Mouse (Mus musculus): ENCODE measurements around the gene Mdh2. TPM values are rescaled to one million over a fixed set of nuclear protein-coding genes. Genes with fewer than 3 reads are reported as not detected.

The Mdh2 gene
- polyA plus RNA-seq, 1 experiment from 2014 or later: 302 TPM

DNA sequence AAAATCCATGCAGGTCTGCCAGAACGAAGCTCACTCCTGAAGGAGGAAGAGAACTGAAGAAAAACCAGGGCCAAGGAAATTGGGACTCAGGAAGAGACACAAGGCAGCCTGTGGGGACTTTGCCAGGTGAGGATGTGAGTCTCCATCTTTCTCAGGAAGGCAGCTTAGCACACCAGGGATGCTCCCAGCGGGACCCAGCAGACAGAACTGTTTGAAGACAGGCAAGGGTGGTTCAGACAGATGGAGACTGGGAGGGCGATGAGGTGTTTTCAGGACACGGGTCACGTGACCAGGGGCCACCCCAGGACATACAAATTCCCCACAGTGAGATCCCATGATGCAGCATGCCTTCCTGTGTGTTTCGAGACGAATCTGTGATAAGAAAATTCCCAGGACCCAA lies 40.2 kb downstream of the Mdh2 start:
- no peak overlapping the region for H3K4me2 ChIP-seq (replicated peaks; ENCODE audit: low read depth, low read length)
- no peak for ATAC-seq
- 23% methylated on average over 7 of the region's 7 CpGs for WGBS
- no peak for DNase-seq (ENCODE audit: low spot score)
- no peaks in the 10 kb centered on the region for H3K27me3 ChIP-seq (replicated peaks; ENCODE audit: insufficient read depth, low read length)
- no peaks in the 10 kb centered on the region for H3K4me1 ChIP-seq (ENCODE audit: insufficient read depth, low read depth, low read length)
- no peak overlapping the region for H3K9ac ChIP-seq (replicated peaks; ENCODE audit: low read depth)
- H3K27ac ChIP-seq (ENCODE audit: low read length): no peak overlapping the region
- H3K36me3 ChIP-seq (ENCODE audit: insufficient read depth, low read length): no peaks in the 10 kb centered on the region
- H3K4me3 ChIP-seq (ENCODE audit: low read depth, low read length): no peak overlapping the region
- no peak for TF ChIP-seq EP300 (IDR thresholded peaks at IDR 0.05)
- no peak for TF ChIP-seq CTCF (IDR thresholded peaks at IDR 0.05)
- H3K9me3 ChIP-seq (ENCODE audit: low read length): no peaks in the 10 kb centered on the region

DNA sequence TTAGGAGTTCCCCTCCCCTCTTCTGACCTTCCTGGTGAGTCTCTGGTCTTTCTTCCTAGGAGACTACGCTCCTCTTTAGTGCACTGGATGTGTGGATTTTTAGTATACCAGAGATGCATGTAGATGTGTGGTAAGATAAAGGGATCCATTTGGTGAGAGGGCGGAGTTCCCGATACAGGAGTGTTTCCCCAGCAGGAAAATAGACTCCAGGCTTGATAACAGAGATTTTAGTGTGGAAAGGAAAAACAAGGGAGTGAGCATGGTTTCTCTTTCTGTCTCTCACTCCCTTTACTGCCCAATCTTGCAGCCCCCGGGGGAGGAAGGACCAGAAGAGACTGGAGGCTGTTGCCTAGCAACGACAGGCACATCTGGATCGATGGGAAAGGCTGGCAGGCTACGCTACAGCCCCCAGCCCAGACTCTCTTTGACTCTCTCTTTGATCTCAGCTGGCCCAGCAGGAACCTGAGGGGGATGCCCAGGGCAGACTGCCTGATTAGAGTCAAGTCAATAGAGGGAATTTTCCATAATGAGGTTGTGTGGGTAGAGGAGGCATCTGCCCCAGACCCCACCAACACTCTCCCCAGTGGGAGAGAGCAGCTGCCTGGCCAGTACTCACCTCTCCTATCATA lies 44.1 kb downstream of the Mdh2 start:
- Histone ChIP-seq H3K4me3 (ENCODE audit: low read depth, low read length) (no peak overlapping the region), H3K4me2 (replicated peaks; ENCODE audit: low read depth, low read length) (no peak overlapping the region), H3K4me1 (ENCODE audit: insufficient read depth, low read depth, low read length) (no peaks in the 10 kb centered on the region), H3K36me3 (ENCODE audit: insufficient read depth, low read length) (no peaks in the 10 kb centered on the region), H3K27ac (ENCODE audit: low read length) (no peak overlapping the region), H3K27me3 (replicated peaks; ENCODE audit: insufficient read depth, low read length) (no peaks in the 10 kb centered on the region), H3K9me3 (ENCODE audit: low read length) (no peaks in the 10 kb centered on the region), H3K9ac (replicated peaks; ENCODE audit: low read depth) (no peak overlapping the region)
- TF ChIP-seq CTCF (IDR thresholded peaks at IDR 0.05): no peak
- no peak for TF ChIP-seq EP300 (IDR thresholded peaks at IDR 0.05)
- WGBS: 31% methylated on average over 7 of the region's 7 CpGs
- DNase-seq (ENCODE audit: low spot score) (no peak), ATAC-seq (no peak)

GRCm38 (mm10) chr5:135824517-135824916 lies 46.2 kb downstream of the Mdh2 start:
- no peak for TF ChIP-seq EP300 (IDR thresholded peaks at IDR 0.05)
- no peak for TF ChIP-seq CTCF (IDR thresholded peaks at IDR 0.05)
- WGBS: 52% methylated on average over 3 of the region's 3 CpGs

DNA sequence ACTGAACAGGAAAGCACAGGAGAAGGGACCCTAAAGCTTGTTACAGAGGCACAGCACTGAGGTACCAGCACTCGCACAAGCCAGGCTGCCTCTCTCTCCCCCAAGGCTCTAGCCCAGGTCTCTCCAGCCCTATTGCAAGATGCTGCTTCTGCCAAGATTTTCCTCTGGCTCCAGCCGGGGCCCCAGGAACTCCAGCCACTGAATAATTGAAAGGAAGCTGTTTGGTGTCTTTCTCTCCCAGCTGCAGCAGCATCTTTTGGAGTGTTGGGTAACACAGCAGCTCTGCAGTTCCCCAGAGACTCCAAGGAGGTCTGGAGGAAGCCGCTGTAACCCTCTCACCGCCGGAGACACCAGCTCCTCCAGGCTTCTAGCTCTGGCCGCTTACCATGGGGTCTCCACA lies 47.9 kb downstream of the Mdh2 start:
- no peak for TF ChIP-seq CTCF (IDR thresholded peaks at IDR 0.05)
- no peak overlapping the region for H3K4me2 ChIP-seq (replicated peaks; ENCODE audit: low read depth, low read length)
- H3K4me1 ChIP-seq (ENCODE audit: insufficient read depth, low read depth, low read length): no peaks in the 10 kb centered on the region
- no peaks in the 10 kb centered on the region for H3K9me3 ChIP-seq (ENCODE audit: low read length)
- H3K9ac ChIP-seq (replicated peaks; ENCODE audit: low read depth): no peak overlapping the region
- H3K27ac ChIP-seq (ENCODE audit: low read length): no peak overlapping the region
- WGBS: 37% methylated on average over 6 of the region's 6 CpGs
- H3K4me3 ChIP-seq (ENCODE audit: low read depth, low read length): no peak overlapping the region
- no peak for DNase-seq (ENCODE audit: low spot score)
- no peak for ATAC-seq
- no peaks in the 10 kb centered on the region for H3K27me3 ChIP-seq (replicated peaks; ENCODE audit: insufficient read depth, low read length)
- no peaks in the 10 kb centered on the region for H3K36me3 ChIP-seq (ENCODE audit: insufficient read depth, low read length)

More at GRCm38 (mm10) chr5:135824517-135824916, 46.2 kb downstream of the Mdh2 start:
- no peaks in the 10 kb centered on the region for H3K9me3 ChIP-seq (ENCODE audit: low read length)
- no peak for ATAC-seq
- no peaks in the 10 kb centered on the region for H3K4me1 ChIP-seq (ENCODE audit: insufficient read depth, low read depth, low read length)
- H3K27me3 ChIP-seq (replicated peaks; ENCODE audit: insufficient read depth, low read length): no peaks in the 10 kb centered on the region
- H3K36me3 ChIP-seq (ENCODE audit: insufficient read depth, low read length): no peaks in the 10 kb centered on the region
- no peak overlapping the region for H3K4me3 ChIP-seq (ENCODE audit: low read depth, low read length)
- DNase-seq (ENCODE audit: low spot score): no peak
- H3K27ac ChIP-seq (ENCODE audit: low read length): no peak overlapping the region
- H3K9ac ChIP-seq (replicated peaks; ENCODE audit: low read depth): no peak overlapping the region
- H3K4me2 ChIP-seq (replicated peaks; ENCODE audit: low read depth, low read length): no peak overlapping the region

GRCm38 (mm10) chr5:135829381-135829780 lies 51.1 kb downstream of the Mdh2 start:
- TF ChIP-seq EP300 (IDR thresholded peaks at IDR 0.05) (no peak), CTCF (IDR thresholded peaks at IDR 0.05) (no peak)
- WGBS: 82% methylated on average over 8 of the region's 8 CpGs

DNA sequence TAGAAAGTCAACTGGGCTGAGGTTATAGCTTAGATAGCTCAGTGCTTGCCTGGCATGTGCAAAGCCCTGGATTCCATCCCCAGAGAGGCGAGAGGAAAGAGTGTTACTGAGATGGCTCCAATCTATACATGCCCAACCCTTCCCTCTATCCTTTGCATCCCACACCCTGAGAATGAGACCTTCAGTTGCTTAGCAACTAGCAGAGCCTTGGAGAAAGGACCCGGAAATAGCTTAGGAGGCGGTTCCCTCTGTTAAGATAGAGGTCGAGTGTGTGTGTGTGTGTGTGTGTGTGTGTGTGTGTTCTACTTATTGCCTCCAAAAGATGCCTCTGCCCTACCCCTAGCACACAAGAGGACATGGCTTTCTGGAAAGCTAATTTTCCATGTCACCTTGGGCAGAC lies 54.4 kb downstream of the Mdh2 start:
- Histone ChIP-seq H3K4me1 (ENCODE audit: insufficient read depth, low read depth, low read length) (peaks cover 4% of the 10 kb centered on the region; the same call in 1 of the 2 replicates), H3K27ac (ENCODE audit: low read length) (no peak overlapping the region), H3K9ac (replicated peaks; ENCODE audit: low read depth) (no peak overlapping the region), H3K27me3 (replicated peaks; ENCODE audit: insufficient read depth, low read length) (no peaks in the 10 kb centered on the region), H3K9me3 (ENCODE audit: low read length) (no peaks in the 10 kb centered on the region), H3K4me2 (replicated peaks; ENCODE audit: low read depth, low read length) (no peak overlapping the region), H3K36me3 (ENCODE audit: insufficient read depth, low read length) (no peaks in the 10 kb centered on the region), H3K4me3 (ENCODE audit: low read depth, low read length) (no peak overlapping the region)
- 26% methylated on average over 4 of the region's 4 CpGs for WGBS
- ATAC-seq (no peak), DNase-seq (ENCODE audit: low spot score) (no peak)
- no peak for TF ChIP-seq CTCF (IDR thresholded peaks at IDR 0.05)
- no peak for TF ChIP-seq EP300 (IDR thresholded peaks at IDR 0.05)

More at GRCm38 (mm10) chr5:135829381-135829780, 51.1 kb downstream of the Mdh2 start:
- H3K27ac ChIP-seq (ENCODE audit: low read length): no peak overlapping the region
- ATAC-seq (no peak), DNase-seq (ENCODE audit: low spot score) (no peak)
- H3K4me1 ChIP-seq (ENCODE audit: insufficient read depth, low read depth, low read length): no peaks in the 10 kb centered on the region
- no peaks in the 10 kb centered on the region for H3K36me3 ChIP-seq (ENCODE audit: insufficient read depth, low read length)
- no peak overlapping the region for H3K4me2 ChIP-seq (replicated peaks; ENCODE audit: low read depth, low read length)
- H3K4me3 ChIP-seq (ENCODE audit: low read depth, low read length): no peak overlapping the region
- H3K9ac ChIP-seq (replicated peaks; ENCODE audit: low read depth): no peak overlapping the region
- no peaks in the 10 kb centered on the region for H3K9me3 ChIP-seq (ENCODE audit: low read length)
- H3K27me3 ChIP-seq (replicated peaks; ENCODE audit: insufficient read depth, low read length): no peaks in the 10 kb centered on the region

Measured in lung, postnatal 0 days (tissue).